Comparison of ENCODE assay signal across 14 mouse cellular contexts in genomic region chr8:57836981-57837380, GRCm38 (mm10).
DNase-seq lines count a peak whose midpoint lies in the region; ATAC-seq and TF ChIP-seq lines count a peak whose summit lies in the region.
"Had no signal": no experiment of that assay in that cellular context is flagged by ENCODE, and none has a peak within 500 bp of the region (broad histone marks: within the 10 kb centered on the region; RNA-seq: fewer than 3 reads in every experiment).

No protein-coding gene starts in this region.

- no peak overlapping the region for H3K4me3 ChIP-seq in heart, embryonic 11.5 days (ENCODE audit: low read depth, low read length)
- H3K4me3 ChIP-seq in limb, embryonic 12.5 days (replicated peaks), result no peak overlapping the region
- H3K4me3 ChIP-seq in limb, embryonic 10.5 days, result no peak overlapping the region
- peak overlapping the region; percentile 13; the same call in 1 of the 2 replicates for H3K4me3 ChIP-seq in forebrain, embryonic 15.5 days
- no peak overlapping the region for H3K4me3 ChIP-seq in midbrain, postnatal 0 days (ENCODE audit: low read depth, low read length)
- H3K4me3 ChIP-seq in kidney, embryonic 16.5 days (ENCODE audit: low read length), result no peak overlapping the region
- H3K4me3 ChIP-seq: liver, embryonic 15.5 days had no signal

- H3K4me2 ChIP-seq in heart, embryonic 11.5 days, result peak overlapping the region; percentile 37
- H3K4me2 ChIP-seq in limb, embryonic 12.5 days, result peak overlapping the region; percentile 38
- H3K4me2 ChIP-seq in forebrain, embryonic 15.5 days (replicated peaks), result peak overlapping the region; percentile 17
- H3K4me2 ChIP-seq in midbrain, postnatal 0 days (ENCODE audit: low read depth, low read length, poor library complexity, severe bottlenecking), result peak overlapping the region; percentile 31
- no peak overlapping the region for H3K4me2 ChIP-seq in kidney, embryonic 16.5 days (replicated peaks; ENCODE audit: low read depth, low read length)
- H3K4me2 ChIP-seq: liver, embryonic 15.5 days had no signal

- no peaks in the 10 kb centered on the region for H3K27me3 ChIP-seq in heart, embryonic 11.5 days (ENCODE audit: control insufficient read depth, insufficient read depth, low read length)
- H3K27me3 ChIP-seq in limb, embryonic 12.5 days, result no peaks in the 10 kb centered on the region
- no peaks in the 10 kb centered on the region for H3K27me3 ChIP-seq in limb, embryonic 10.5 days (ENCODE audit: low read depth, poor library complexity, severe bottlenecking)
- no peaks in the 10 kb centered on the region for H3K27me3 ChIP-seq in forebrain, embryonic 15.5 days
- no peaks in the 10 kb centered on the region for H3K27me3 ChIP-seq in midbrain, postnatal 0 days (ENCODE audit: insufficient read depth, low read length)
- no peaks in the 10 kb centered on the region for H3K27me3 ChIP-seq in kidney, embryonic 16.5 days (ENCODE audit: insufficient read depth, low read length)
- H3K27me3 ChIP-seq: liver, embryonic 15.5 days had no signal

- no peak overlapping the region for H3K9ac ChIP-seq in heart, embryonic 11.5 days (ENCODE audit: low read depth, low read length)
- no peak overlapping the region for H3K9ac ChIP-seq in limb, embryonic 12.5 days (replicated peaks)
- H3K9ac ChIP-seq in forebrain, embryonic 15.5 days (replicated peaks), result no peak overlapping the region
- no peak overlapping the region for H3K9ac ChIP-seq in midbrain, postnatal 0 days (replicated peaks; ENCODE audit: low read length, poor library complexity, severe bottlenecking)
- H3K9ac ChIP-seq in kidney, embryonic 16.5 days (replicated peaks; ENCODE audit: low read length), result no peak overlapping the region
- H3K9ac ChIP-seq: liver, embryonic 15.5 days had no signal

- H3K4me1 ChIP-seq in heart, embryonic 11.5 days (ENCODE audit: control insufficient read depth, insufficient read depth, low read length), result no peaks in the 10 kb centered on the region
- H3K4me1 ChIP-seq in limb, embryonic 12.5 days (replicated peaks), result peaks cover 6% of the 10 kb centered on the region; the same call in 1 of the 2 replicates
- peaks cover 6% of the 10 kb centered on the region for H3K4me1 ChIP-seq in limb, embryonic 10.5 days
- peaks cover 22% of the 10 kb centered on the region for H3K4me1 ChIP-seq in forebrain, embryonic 15.5 days
- H3K4me1 ChIP-seq in midbrain, postnatal 0 days (ENCODE audit: insufficient read depth, low read length), result no peaks in the 10 kb centered on the region
- no peaks in the 10 kb centered on the region for H3K4me1 ChIP-seq in kidney, embryonic 16.5 days (ENCODE audit: insufficient read depth, low read length)
- H3K4me1 ChIP-seq: liver, embryonic 15.5 days had no signal

- H3K36me3 ChIP-seq in heart, embryonic 11.5 days (ENCODE audit: control insufficient read depth, insufficient read depth, low read length), result no peaks in the 10 kb centered on the region
- no peaks in the 10 kb centered on the region for H3K36me3 ChIP-seq in limb, embryonic 12.5 days
- no peaks in the 10 kb centered on the region for H3K36me3 ChIP-seq in limb, embryonic 10.5 days
- H3K36me3 ChIP-seq in forebrain, embryonic 15.5 days, result no peaks in the 10 kb centered on the region
- H3K36me3 ChIP-seq in midbrain, postnatal 0 days (ENCODE audit: insufficient read depth, low read length), result no peaks in the 10 kb centered on the region
- no peaks in the 10 kb centered on the region for H3K36me3 ChIP-seq in kidney, embryonic 16.5 days (ENCODE audit: insufficient read depth, low read length)
- H3K36me3 ChIP-seq: liver, embryonic 15.5 days had no signal

- DNase-seq in heart, adult 9 months (ENCODE audit: low spot score in 2 of 2), result no peak
- no peak for DNase-seq in limb, embryonic 10.5 days (ENCODE audit: low spot score)
- no peak for DNase-seq in midbrain, postnatal 0 days (ENCODE audit: low spot score)
- no peak for DNase-seq in layer of hippocampus, adult 9-10 months (ENCODE audit: low spot score)
- DNase-seq: adrenal gland, postnatal 25 days; heart, postnatal 14 days; kidney, postnatal 14 days; thymus, postnatal 14 days had no signal

- TF ChIP-seq CTCF in midbrain, postnatal 0 days (IDR thresholded peaks at IDR 0.05), result no peak

- 46% methylated on average over 11 of the region's 11 CpGs for WGBS in heart, embryonic 11.5 days (ENCODE audit: insufficient replicate concordance)
- WGBS in limb, embryonic 12.5 days, result 49% methylated on average over 11 of the region's 11 CpGs
- 49% methylated on average over 11 of the region's 11 CpGs for WGBS in limb, embryonic 10.5 days
- 38% methylated on average over 11 of the region's 11 CpGs for WGBS in forebrain, embryonic 15.5 days
- WGBS in midbrain, postnatal 0 days, result 51% methylated on average over 11 of the region's 11 CpGs
- 60% methylated on average over 11 of the region's 11 CpGs for WGBS in kidney, embryonic 16.5 days

- no peak for ATAC-seq in heart, embryonic 11.5 days (replicated peaks; ENCODE audit: insufficient number of reproducible peaks, low FRiP score, low TSS enrichment)
- ATAC-seq in limb, embryonic 12.5 days (ENCODE audit: insufficient number of reproducible peaks, insufficient read depth, low FRiP score, low TSS enrichment, low read depth), result no peak
- ATAC-seq in forebrain, embryonic 15.5 days (replicated peaks), result peak; percentile 39; the same call in 1 of the 2 replicates
- peak; percentile 27; the same call in 1 of the 2 replicates for ATAC-seq in midbrain, postnatal 0 days (ENCODE audit: low FRiP score)
- no peak for ATAC-seq in kidney, embryonic 16.5 days (ENCODE audit: low FRiP score, low TSS enrichment)

- no peaks in the 10 kb centered on the region for H3K9me3 ChIP-seq in heart, embryonic 11.5 days (replicated peaks; ENCODE audit: control insufficient read depth, low read length)
- no peaks in the 10 kb centered on the region for H3K9me3 ChIP-seq in limb, embryonic 12.5 days
- H3K9me3 ChIP-seq in limb, embryonic 10.5 days (replicated peaks), result no peaks in the 10 kb centered on the region
- H3K9me3 ChIP-seq in forebrain, embryonic 15.5 days, result no peaks in the 10 kb centered on the region
- no peaks in the 10 kb centered on the region for H3K9me3 ChIP-seq in midbrain, postnatal 0 days (ENCODE audit: low read length)
- H3K9me3 ChIP-seq in kidney, embryonic 16.5 days (ENCODE audit: low read length), result no peaks in the 10 kb centered on the region
- H3K9me3 ChIP-seq: liver, embryonic 15.5 days had no signal

- no peak overlapping the region for H3K27ac ChIP-seq in heart, embryonic 11.5 days (ENCODE audit: low read depth, low read length)
- no peak overlapping the region for H3K27ac ChIP-seq in limb, embryonic 12.5 days
- H3K27ac ChIP-seq in limb, embryonic 10.5 days, result no peak overlapping the region
- H3K27ac ChIP-seq in forebrain, embryonic 15.5 days (replicated peaks), result no peak overlapping the region
- no peak overlapping the region for H3K27ac ChIP-seq in midbrain, postnatal 0 days (ENCODE audit: low read depth, low read length)
- H3K27ac ChIP-seq in kidney, embryonic 16.5 days (ENCODE audit: low read length), result no peak overlapping the region
- H3K27ac ChIP-seq: liver, embryonic 15.5 days; macrophage had no signal

Comparison
In these comparisons a context has a peak if more than half of its experiments do, and no peak if none do; other contexts are left out.
1. ATAC-seq: peak in forebrain, embryonic 15.5 days (single experiment) and midbrain, postnatal 0 days (single experiment); none in heart, embryonic 11.5 days (single experiment), limb, embryonic 12.5 days (single experiment) and kidney, embryonic 16.5 days (single experiment).